Mouse (Mus musculus) MEL-GATA-1-ER (cell line): ENCODE results near the gene Pnp.
"Not testable (repeated sequence)": the region's sequence is repeated elsewhere in the genome, so short reads cannot be mapped to it uniquely, and the experiment has no call there.

ENCODE experiments used
- DNase-seq: peaks from one replicate; pipeline ENCODE4 v3.0.0-alpha.2; 2012; ENCODE audit warnings: low read depth; ENCODE audit errors: extremely low read depth

The Pnp gene

DNA sequence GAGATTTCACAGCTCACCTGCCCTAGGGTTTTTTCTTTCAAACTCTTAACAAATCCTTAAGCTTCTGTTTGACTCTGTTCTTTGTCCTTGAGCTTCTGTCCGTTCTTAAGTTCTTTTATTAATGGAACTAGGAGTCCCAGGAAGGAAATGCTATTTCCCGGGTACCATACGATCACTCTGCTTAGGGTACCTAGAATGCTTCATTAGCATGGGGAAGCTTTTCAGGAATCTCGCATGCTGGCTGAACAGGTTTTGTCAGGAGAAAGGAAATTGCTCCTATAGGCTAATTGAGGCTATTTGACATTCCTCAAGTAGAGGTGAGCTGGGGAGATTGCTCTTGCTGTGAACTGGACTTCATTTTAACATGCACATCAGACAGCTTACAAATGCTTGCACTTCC, 42.8 kb downstream of the Pnp start:
- DNase-seq: no peak

DNA sequence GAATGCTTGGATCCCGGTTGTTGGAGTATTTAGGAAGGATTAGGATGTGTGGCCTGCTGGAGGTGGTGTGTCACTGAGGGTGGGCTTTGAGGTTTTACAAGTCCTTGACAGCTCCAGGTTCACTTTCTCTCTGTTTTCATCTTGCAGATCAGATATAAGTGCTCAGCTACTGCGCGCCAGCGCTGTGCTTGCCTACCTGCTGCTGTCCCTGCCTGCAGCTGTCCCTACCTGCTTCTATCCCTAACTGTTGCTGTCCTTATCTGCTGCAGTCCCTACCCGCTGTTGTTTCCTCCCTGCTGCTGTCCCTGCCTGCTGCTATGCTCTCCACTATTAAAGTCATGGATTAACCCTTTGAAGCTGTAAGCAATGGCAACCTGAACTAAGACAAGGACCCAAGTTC, 44.1 kb downstream of the Pnp start:
- no peak for DNase-seq

DNA sequence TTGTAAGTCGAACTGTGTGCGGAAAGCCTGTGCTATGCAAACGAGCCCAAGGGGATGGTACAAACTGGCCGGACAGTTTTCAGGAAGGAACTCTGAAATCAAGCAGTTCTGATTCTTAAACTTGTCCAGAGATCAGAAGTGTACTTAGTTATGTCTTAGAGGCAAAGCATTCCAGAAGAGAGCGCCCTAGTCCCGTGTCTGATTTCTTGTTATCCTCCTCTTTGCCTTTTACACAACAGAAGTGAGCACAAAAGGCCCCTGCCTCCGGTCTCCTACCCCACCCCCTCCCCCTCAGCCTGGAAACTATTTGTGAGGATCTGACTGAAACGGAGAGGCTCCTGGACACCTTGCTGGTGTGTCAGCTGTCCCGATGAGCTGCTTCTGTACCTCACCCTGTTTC, 45.8 kb downstream of the Pnp start:
- no peak for DNase-seq

DNA sequence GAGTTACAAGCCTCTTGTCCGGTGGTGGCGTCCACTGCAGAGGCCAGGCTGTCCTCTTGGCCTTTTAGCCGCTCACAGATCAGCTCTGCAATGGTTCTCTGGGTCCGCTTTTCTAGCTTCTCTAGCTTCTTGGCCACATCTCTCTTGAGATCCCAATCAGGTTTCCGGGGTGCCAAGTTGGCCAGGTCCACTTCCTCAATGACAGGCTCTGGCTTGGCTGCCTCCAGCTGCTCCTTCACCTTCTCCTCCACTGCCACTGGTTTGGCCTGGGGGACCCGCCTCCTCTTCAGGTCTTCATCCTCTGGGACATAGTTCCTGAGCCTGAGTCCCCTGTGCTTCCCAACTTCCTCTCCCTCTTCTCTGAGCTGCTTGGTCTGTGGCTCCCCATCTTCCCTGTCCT, 47.6 kb downstream of the Pnp start:
- DNase-seq: not testable (repeated sequence)

DNA sequence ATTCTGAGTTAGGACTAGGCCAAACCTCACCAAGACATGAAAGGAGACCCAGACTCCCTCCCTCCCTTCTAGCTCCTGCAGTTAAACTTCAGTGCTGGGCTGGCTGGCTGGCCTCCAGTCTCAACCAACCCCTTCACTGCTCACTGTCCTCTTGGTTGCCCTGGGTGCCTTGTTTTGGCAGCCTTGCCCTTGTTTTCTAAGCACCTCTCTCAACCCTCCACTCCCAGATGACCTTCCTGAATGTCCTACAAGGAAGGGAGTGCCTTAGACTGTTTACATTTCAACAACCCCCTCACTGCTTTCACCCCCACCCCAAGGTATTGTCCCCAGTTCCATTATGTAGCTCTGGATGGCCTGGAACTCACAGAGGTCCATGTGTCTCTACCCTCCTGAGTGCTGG, 48.7 kb downstream of the Pnp start:
- no peak for DNase-seq

DNA sequence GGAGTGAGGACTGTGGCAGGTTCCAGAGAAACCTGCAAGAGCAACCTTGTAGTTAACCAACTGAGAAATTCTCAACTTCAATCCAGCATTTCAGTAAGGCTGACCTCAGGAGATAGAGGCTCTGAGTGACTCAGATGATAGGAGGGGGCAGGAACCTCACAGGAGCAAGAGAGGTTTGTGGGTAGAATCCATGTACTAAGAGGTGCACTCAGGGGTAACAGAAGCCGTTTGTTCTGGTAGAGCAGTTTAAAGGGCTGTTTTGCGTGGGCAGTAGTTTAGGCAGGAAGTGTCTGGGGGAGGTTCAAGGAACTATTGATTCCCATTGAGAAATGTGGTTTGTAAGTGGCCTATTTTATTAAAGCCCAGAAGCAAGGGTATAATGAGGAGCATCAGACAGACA, 50.3 kb downstream of the Pnp start:
- no peak for DNase-seq

DNA sequence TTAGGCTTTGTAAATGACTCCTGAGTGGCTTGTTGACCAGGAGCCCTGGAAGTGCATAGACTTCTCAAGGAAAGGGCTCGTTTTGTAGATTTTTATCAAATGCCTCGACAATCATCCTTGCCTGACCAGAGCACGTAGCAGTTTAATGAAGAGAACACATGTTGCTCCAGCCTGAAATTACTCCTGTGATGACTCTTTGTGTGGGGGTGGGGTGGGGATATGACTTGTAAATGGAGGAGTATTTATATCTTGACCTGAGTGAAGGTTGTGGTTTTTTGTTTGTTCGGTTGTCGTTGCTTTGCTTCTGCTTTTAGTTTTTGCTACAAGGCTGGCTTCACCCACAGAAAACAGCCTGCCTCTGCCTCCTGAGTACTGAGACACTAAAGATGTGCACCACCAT, 51.0 kb downstream of the Pnp start:
- no peak for DNase-seq

DNA sequence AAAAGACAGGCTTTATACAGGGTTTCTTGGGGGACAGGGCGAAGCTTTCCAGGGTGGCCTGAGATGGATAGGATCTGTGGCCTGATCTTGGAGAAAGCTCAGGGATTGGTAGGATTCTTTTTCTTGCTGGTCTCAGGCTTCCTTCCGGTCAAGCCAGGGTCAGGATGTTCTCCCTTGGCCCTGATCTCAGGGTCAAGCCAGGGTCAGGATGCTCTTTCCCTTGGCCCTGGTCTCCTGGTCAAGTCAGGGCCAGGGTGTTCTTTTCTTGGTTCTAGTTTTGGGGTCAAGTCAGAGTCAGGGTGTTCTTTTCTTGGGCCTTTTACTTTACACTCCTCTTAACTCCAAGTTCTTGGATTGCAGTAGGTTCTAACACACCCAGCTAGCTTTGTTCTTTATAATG, 56.8 kb downstream of the Pnp start:
- DNase-seq: no peak

DNA sequence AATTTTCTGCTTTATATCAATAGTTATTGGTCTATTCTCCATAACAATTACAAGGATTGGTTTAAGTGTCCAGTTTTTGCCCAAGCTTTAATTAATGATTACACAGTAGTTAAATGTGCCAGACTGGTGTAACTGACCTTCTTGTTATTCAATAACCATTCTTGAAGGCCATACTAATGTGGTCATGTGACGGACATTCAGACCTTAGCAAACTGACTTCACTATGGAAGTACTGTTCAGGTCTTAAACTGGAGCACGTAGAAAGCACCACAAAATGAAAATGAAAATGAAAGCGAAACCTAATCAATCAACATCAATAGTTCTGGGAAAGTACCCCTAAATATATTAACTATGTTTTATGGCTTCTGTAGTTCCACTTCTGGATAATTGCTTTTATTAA, 60.2 kb downstream of the Pnp start:
- DNase-seq: no peak

DNA sequence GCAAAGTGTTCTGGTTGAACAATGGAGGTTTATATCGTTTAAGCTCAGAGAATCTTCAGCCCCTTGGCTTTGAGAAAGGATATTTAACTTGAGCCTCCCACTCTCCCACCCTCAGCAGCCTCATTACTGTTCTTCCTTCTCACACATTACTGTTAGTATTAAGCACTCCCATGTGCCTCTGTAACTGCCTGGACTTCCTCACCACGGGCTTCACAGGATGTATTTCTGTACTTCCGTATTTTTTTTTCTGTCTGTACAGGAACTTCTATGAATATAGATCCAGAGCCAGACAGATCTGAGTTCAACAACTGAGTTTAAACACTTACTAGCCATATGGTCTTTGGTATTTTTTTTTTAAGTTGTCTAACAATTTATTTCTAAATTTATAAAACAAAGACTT, 66.2 kb downstream of the Pnp start:
- DNase-seq: no peak

DNA sequence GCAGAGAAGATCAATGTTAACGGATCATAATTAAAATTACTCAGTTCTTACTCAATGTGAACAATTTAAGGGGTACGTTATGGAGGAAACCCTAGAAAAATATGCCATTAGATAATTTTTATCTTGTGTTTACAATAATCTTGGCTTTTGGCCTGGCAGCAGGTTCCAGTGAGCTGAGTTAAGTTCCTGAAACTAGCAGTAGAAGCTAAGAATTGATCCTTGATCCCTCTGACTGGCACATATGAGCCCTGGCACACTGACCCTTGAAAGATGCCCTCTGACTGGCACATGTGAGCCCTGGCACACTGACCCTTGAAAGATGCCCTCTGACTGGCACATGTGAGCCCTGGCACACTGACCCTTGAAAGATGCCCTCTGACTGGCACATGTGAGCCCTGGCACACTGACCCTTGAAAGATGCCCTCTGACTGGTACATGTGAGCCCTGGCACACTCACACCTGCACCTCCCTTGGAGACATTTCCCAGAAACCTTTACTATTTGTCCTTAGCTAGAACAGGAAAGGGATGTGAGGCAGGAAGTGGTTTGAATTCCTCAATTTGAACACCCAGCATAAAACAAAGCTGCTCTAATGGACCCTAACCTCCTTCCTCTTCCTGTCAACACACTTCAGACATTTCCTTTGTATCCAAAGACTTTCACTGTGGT, 67.3 kb downstream of the Pnp start:
- DNase-seq: no peak

DNA sequence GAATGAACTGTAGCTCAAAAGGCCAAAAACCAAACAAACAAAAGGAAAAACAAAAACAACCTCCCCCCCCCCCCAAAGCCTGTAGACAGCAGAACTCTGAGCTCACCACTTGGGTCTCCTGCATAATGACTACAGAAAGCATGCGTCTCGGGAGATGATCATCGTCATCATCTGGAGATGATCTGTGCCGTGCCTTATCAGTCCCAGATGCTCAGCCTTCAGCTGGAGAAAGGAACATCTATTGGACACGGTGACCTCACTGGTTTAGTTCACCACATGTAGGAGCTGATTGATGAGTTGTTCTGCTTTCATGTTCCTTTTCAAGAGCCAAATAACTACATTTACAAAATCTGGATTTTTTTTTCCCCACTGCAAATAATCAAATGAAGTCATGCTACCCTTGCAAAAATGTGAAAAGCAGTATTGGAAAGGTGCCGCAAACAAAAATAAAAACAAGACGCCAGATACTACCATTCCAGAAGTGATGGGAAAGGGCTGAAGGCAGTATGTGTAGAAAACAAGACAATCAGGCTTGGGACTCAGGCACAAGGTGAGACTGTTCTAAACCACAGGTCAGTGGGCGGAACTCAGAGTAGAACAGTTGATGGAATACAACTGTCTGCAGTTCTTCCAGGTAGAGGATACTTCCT, 76.4 kb downstream of the Pnp start, which contains the start of gene Rnase10:
TSS of gene Rnase10 (plus strand) at position 600 of the 650 bp plus-strand sequence.
- no peak for DNase-seq

DNA sequence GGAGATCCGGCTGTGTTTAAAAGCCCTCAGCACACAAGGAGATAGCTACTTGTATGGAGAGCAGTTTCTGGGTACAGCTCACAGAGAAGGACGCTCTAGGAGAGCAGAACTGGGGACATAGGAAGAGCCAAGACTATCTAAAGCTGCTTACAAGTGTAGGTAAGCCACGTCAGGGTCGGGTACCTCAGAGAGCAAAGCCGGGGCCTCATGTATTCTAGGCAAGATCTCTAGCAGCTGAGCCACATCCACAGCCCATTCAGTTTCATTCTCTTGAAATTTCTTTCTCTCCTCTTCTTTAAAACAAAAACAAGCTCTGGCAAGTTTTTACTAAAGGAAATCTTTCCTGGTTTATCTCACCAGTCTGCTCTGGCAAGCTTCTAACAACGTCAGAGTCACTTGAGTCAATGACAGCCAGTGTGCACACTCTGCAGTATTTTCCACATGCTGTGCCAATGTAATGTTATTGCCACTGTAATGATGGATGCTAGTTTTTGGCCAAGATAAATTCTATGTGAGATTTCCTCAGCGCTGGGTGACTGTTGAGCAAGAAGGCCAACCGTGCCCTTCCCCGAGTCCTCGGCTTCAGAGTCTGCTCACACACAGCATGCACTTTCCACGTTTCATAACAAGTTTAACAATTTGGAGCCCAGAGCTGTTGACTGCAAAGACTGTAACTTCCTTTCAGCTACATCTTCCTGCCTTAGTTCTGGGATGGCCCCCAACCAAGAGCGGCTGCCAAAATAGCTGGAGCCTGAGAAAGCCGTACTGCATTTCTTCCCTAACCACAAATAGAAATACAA, 77.2 kb downstream of the Pnp start:
- DNase-seq: no peak

DNA sequence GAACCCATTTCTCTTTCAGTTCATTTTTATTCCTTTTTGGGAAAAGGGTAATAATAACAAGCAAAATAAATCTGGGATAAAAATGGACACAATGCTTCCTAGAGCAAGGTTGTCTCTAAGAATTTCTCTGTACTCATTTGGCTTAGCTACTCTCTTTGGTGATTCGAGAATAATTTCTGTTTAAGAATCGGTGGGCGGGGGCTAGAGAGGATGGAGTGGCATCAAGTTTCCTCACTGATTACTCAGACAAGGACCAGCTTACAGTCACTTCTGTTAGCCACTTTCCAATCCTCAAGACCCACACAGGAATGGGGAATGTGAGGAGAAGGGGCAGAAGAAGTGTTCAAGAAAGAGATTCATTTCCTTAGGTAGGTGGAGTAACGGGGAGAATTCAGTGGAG, 77.9 kb downstream of the Pnp start:
- no peak for DNase-seq

DNA sequence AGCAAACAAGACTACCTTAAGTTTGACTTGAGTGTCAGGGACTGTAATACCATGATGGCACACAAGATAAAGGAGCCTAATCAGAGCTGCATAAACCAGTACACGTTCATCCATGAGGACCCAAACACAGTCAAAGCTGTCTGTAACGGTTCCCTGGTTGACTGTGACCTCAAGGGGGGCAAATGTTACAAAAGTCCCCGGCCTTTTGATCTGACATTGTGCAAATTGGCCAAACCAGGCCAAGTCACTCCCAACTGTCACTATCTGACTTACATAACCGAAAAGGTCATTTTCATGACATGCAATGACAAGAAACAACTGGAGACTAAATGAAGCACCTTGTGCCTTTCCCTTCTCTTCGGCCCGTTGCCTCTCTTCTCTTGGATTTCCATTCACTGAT, 78.7 kb downstream of the Pnp start:
- no peak for DNase-seq

DNA sequence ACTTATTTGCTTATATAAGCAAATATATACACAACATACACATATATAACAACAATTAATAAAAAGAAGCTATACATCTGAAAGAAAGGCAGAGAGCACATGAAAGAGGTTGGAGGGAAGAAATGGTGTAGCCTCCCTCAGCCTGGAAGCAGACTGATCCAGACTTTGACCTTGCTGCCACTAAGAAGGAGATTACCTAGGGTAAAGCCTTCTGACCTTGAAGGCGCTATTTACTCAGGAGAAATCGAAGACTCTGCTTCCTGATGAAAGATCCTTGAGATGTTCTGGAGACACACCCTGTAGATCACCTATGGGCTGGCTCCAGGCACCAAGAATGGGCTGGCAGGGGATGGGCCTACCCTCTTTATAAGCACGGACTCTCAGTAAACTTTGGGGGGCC, 83.8 kb downstream of the Pnp start:
- DNase-seq: not testable (repeated sequence)
